Mouse (Mus musculus): ENCODE data around the gene 1810049J17Rik. TPM values are rescaled to one million over a fixed set of nuclear protein-coding genes. Genes with fewer than 3 reads are reported as not detected.

The 1810049J17Rik gene
- total and polyA plus RNA-seq, 2 experiments: not detected

- Histone ChIP-seq H3K36me3 (ENCODE audit: control insufficient read depth, insufficient read depth, low read length) (peaks cover 5% of the 10 kb centered on the region; the same call in 1 of the 2 replicates), H3K4me3 (ENCODE audit: insufficient read depth, low read depth, low read length) (no peak overlapping the region), H3K4me1 (ENCODE audit: control insufficient read depth, insufficient read depth, low read length) (no peaks in the 10 kb centered on the region), H3K27me3 (ENCODE audit: control insufficient read depth, insufficient read depth, low read length) (no peaks in the 10 kb centered on the region), H3K9ac (ENCODE audit: low read depth, low read length) (no peak overlapping the region), H3K79me2 (ENCODE audit: control insufficient read depth, insufficient read depth, low read length) (no peaks in the 10 kb centered on the region), H3K27ac (replicated peaks; ENCODE audit: insufficient read depth, low read depth, low read length) (no peak overlapping the region)
- peak; percentile 14 for DNase-seq (ENCODE audit: extremely low read depth, low read depth, low spot score)
- TF ChIP-seq CTCF (IDR thresholded peaks at IDR 0.05; ENCODE audit: low read depth, low read length) (no peak), POLR2A (IDR thresholded peaks at IDR 0.05; ENCODE audit: extremely low read depth, insufficient read depth, low read length) (no peak)
- 76% methylated on average over 12 of the region's 12 CpGs for WGBS
These were observed 48.2 kb downstream of the 1810049J17Rik start for GRCm38 (mm10) chr15:12273325-12274052.

Other genes with a start within 250 kb of the 1810049J17Rik start
- gene Zfr, start 204.1 kb downstream of the 1810049J17Rik start, total RNA-seq (2014; rRNA removed): 34.2 and 36.7 TPM in 2 replicates
- gene Zfr, start 204.1 kb downstream of the 1810049J17Rik start, polyA plus RNA-seq (2012; rRNA removed): 46.2 and 61.6 TPM in 2 replicates
- 3.4 and 4.4 TPM in 2 replicates for gene Mtmr12, start 116.9 kb downstream of the 1810049J17Rik start, total RNA-seq (2014; rRNA removed)
- 5.7 and 6.5 TPM in 2 replicates for gene Mtmr12, start 116.9 kb downstream of the 1810049J17Rik start, polyA plus RNA-seq (2012; rRNA removed)
- gene Golph3, start 449 bp downstream of the 1810049J17Rik start, total RNA-seq (2014; rRNA removed): 49.8 and 54.6 TPM in 2 replicates
- 48.0 and 52.4 TPM in 2 replicates for gene Golph3, start 449 bp downstream of the 1810049J17Rik start, polyA plus RNA-seq (2012; rRNA removed)

All from liver, adult 2 months (tissue).